Mouse (Mus musculus) MEL (cell line): ENCODE results near the gene Tlr6. TPM values are rescaled to one million over a fixed set of nuclear protein-coding genes. Genes with fewer than 3 reads are reported as not detected.

Source experiments
- DNase-seq: peaks from one replicate; pipeline ENCODE4 v3.0.0; 2011; ENCODE audit warnings: low read depth, low spot score
- H3K27ac ChIP-seq: 2 replicates; pipeline ENCODE4 v1.5.1; 2012; ENCODE audit warnings: low read depth, mild to moderate bottlenecking, control low read depth, low read length, moderate library complexity; ENCODE audit not compliant: control insufficient read depth
- H3K27me3 ChIP-seq, 2 experiments: fragments of 150-350 bp in 1 of 2; sonication (generic) in 1 of 2; 2 replicates each; pipeline ENCODE4 v1.6.1; 2012; ENCODE audit warnings: low read length in 2 of 2, mild to moderate bottlenecking in 2 of 2, improper control_type of control experiment in 1 of 2, moderate library complexity in 1 of 2; ENCODE audit not compliant: insufficient read depth in 2 of 2, control insufficient read depth in 1 of 2
- H3K36me3 ChIP-seq, 2 experiments: 2 replicates each; pipeline ENCODE4 v1.6.1; 2012 to 2014; ENCODE audit warnings: low read length in 2 of 2, improper control_type of control experiment in 1 of 2, inconsistent platforms in 1 of 2, mild to moderate bottlenecking in 1 of 2; ENCODE audit not compliant: insufficient read depth in 2 of 2, control insufficient read depth in 1 of 2
- H3K4me1 ChIP-seq, 2 experiments: fragments of 150-350 bp in 1 of 2; sonication (generic) in 1 of 2; 2 replicates each; pipeline ENCODE4 v1.6.1; 2012; ENCODE audit warnings: low read length in 2 of 2, improper control_type of control experiment in 1 of 2, mild to moderate bottlenecking in 1 of 2; ENCODE audit not compliant: insufficient read depth in 2 of 2, control insufficient read depth in 1 of 2
- H3K4me3 ChIP-seq, 2 experiments: fragments of 150-350 bp in 1 of 2; sonication (generic) in 1 of 2; 2 replicates each; pipeline ENCODE4 v1.5.1; 2012; ENCODE audit warnings: low read depth in 2 of 2, low read length in 2 of 2, mild to moderate bottlenecking in 2 of 2, moderate library complexity in 2 of 2, control low read depth in 1 of 2, improper control_type of control experiment in 1 of 2; ENCODE audit not compliant: control insufficient read depth in 1 of 2, insufficient read depth in 1 of 2
- H3K79me2 ChIP-seq: 2 replicates; pipeline ENCODE4 v1.6.1; 2012; ENCODE audit warnings: mild to moderate bottlenecking, low read length, moderate library complexity; ENCODE audit not compliant: control insufficient read depth, poor library complexity, insufficient read depth
- H3K9ac ChIP-seq: 2 replicates; pipeline ENCODE4 v1.6.1; 2012; ENCODE audit warnings: low read depth, mild to moderate bottlenecking, control low read depth, low read length, moderate library complexity; ENCODE audit not compliant: control insufficient read depth, poor library complexity, severe bottlenecking
- H3K9me3 ChIP-seq: fragments of 150-350 bp; sonication (generic); replicated peaks from 2 replicates; pipeline ENCODE4 v1.6.1; 2012; ENCODE audit warnings: mild to moderate bottlenecking, low read length, improper control_type of control experiment, moderate library complexity; ENCODE audit not compliant: insufficient read depth
- CTCF ChIP-seq, 3 experiments: IDR thresholded peaks in 2 of 3; conservative IDR thresholded peaks in 1 of 3; 2 replicates each; pipeline ENCODE4 v1.5.1; 2011 to 2012; ENCODE audit warnings: low read length in 3 of 3, low read depth in 2 of 3, mild to moderate bottlenecking in 2 of 3, improper control_type of control experiment in 1 of 3, inconsistent platforms in 1 of 3, mixed read lengths in 1 of 3, moderate library complexity in 1 of 3; ENCODE audit not compliant: control insufficient read depth in 1 of 3, insufficient read depth in 1 of 3, poor library complexity in 1 of 3, severe bottlenecking in 1 of 3
- EP300 ChIP-seq, 2 experiments: IDR thresholded peaks; 2 replicates each; pipeline ENCODE4 v1.6.1; 2011; ENCODE audit warnings: improper control_type of control experiment in 2 of 2, low read length in 2 of 2, low read depth in 1 of 2, mild to moderate bottlenecking in 1 of 2
- ETS1 ChIP-seq: IDR thresholded peaks from 2 replicates; pipeline ENCODE4 v1.6.1; 2012; ENCODE audit warnings: low read depth, mild to moderate bottlenecking, inconsistent platforms, low read length, improper control_type of control experiment, moderate library complexity
- GABPA ChIP-seq: IDR thresholded peaks from 2 replicates; pipeline ENCODE4 v1.6.1; 2012; ENCODE audit warnings: low read depth, mild to moderate bottlenecking, inconsistent platforms, low read length, improper control_type of control experiment, moderate library complexity
- HCFC1 ChIP-seq: IDR thresholded peaks from 2 replicates; pipeline ENCODE4 v1.6.1; 2012; ENCODE audit warnings: low read depth, mild to moderate bottlenecking, inconsistent platforms, low read length, improper control_type of control experiment, moderate library complexity
- JUND ChIP-seq: IDR thresholded peaks from 2 replicates; pipeline ENCODE4 v1.6.1; 2011; ENCODE audit warnings: low read depth, mild to moderate bottlenecking, improper control_type of control experiment, low read length
- KAT2A ChIP-seq: conservative IDR thresholded peaks from 2 replicates; pipeline ENCODE4 v1.6.1; 2012; ENCODE audit warnings: low read depth, low read length, improper control_type of control experiment, inconsistent platforms
- MAFK ChIP-seq: IDR thresholded peaks from 2 replicates; pipeline ENCODE4 v1.6.1; 2011; ENCODE audit warnings: low read depth, mild to moderate bottlenecking, low read length, improper control_type of control experiment, borderline replicate concordance
- MXI1 ChIP-seq: IDR thresholded peaks from 2 replicates; pipeline ENCODE4 v1.6.1; 2011; ENCODE audit warnings: mild to moderate bottlenecking, low read depth, low read length, improper control_type of control experiment
- MYB ChIP-seq: IDR thresholded peaks from 2 replicates; pipeline ENCODE4 v1.6.1; 2011; ENCODE audit warnings: mild to moderate bottlenecking, low read depth, low read length, improper control_type of control experiment
- MYC ChIP-seq: IDR thresholded peaks from 2 replicates; pipeline ENCODE4 v1.6.1; 2011; ENCODE audit warnings: low read depth, mild to moderate bottlenecking, low read length, improper control_type of control experiment, moderate library complexity
- NELFE ChIP-seq: IDR thresholded peaks from 2 replicates; pipeline ENCODE4 v1.6.1; 2011; ENCODE audit warnings: low read depth, low read length, improper control_type of control experiment
- NRF1 ChIP-seq: IDR thresholded peaks from 2 replicates; pipeline ENCODE4 v1.6.1; 2014; ENCODE audit warnings: low read depth, mild to moderate bottlenecking, inconsistent platforms, low read length, improper control_type of control experiment, moderate library complexity; ENCODE audit not compliant: poor library complexity, insufficient read depth, severe bottlenecking
- POLR2A ChIP-seq, 2 experiments: IDR thresholded peaks; 2 replicates each; pipeline ENCODE4 v1.6.1; 2011 to 2012; ENCODE audit warnings: low read length in 2 of 2, mild to moderate bottlenecking in 2 of 2, control low read depth in 1 of 2, improper control_type of control experiment in 1 of 2, low read depth in 1 of 2, moderate library complexity in 1 of 2; ENCODE audit not compliant: control insufficient read depth in 1 of 2, insufficient read depth in 1 of 2, poor library complexity in 1 of 2
- RAD21 ChIP-seq: IDR thresholded peaks from 2 replicates; pipeline ENCODE4 v1.6.1; 2011; ENCODE audit warnings: mild to moderate bottlenecking, low read depth, low read length, improper control_type of control experiment
- RCOR1 ChIP-seq: IDR thresholded peaks from 2 replicates; pipeline ENCODE4 v1.6.1; 2012; ENCODE audit warnings: low read depth, mild to moderate bottlenecking, inconsistent platforms, low read length, improper control_type of control experiment
- TAL1 ChIP-seq: IDR thresholded peaks from 2 replicates; pipeline ENCODE4 v1.6.1; 2012; ENCODE audit warnings: mild to moderate bottlenecking, inconsistent platforms, low read length, moderate library complexity, mixed read lengths
- TBP ChIP-seq: IDR thresholded peaks from 2 replicates; pipeline ENCODE4 v1.8.0; 2011; ENCODE audit warnings: low read depth, low read length, improper control_type of control experiment
- TCF12 ChIP-seq: IDR thresholded peaks from 2 replicates; pipeline ENCODE4 v1.6.1; 2014; ENCODE audit warnings: low read depth, mild to moderate bottlenecking, inconsistent platforms, low read length, improper control_type of control experiment, moderate library complexity
- ZKSCAN1 ChIP-seq: IDR thresholded peaks from 2 replicates; pipeline ENCODE4 v1.6.1; 2012; ENCODE audit warnings: low read depth, mild to moderate bottlenecking, inconsistent platforms, low read length, improper control_type of control experiment, moderate library complexity
- ZNF384 ChIP-seq: IDR thresholded peaks from 2 replicates; pipeline ENCODE4 v1.6.1; 2012; ENCODE audit warnings: low read depth, mild to moderate bottlenecking, inconsistent platforms, low read length, improper control_type of control experiment
- polyA plus RNA-seq, 2 experiments: library from polyadenylated mRNA; stranded (reverse) in 1 of 2; unstranded in 1 of 2; fragments of >175 nt in 1 of 2; fragments of >200 nt in 1 of 2; gene quantifications; 2 replicates each; pipeline versions ENCODE4 v1.2.1 to v1.2.4; 2012; ENCODE audit warnings: low replicate concordance in 2 of 2, low read depth in 1 of 2; ENCODE audit not compliant: insufficient read length in 2 of 2, insufficient read depth in 1 of 2, missing spikeins in 1 of 2
- total RNA-seq: library from RNA; depleted of rRNA; stranded (reverse); fragments of 300-350 nt; gene quantifications from 2 replicates; pipeline ENCODE4 v1.2.3, GENCODE M21; 2012

The Tlr6 gene
- total and polyA plus RNA-seq, 3 experiments = 0.19 to 0.36 TPM; not detected in 1

- Histone ChIP-seq H3K79me2 (no peaks in the 10 kb centered on the region), H3K9ac (no peak overlapping the region), H3K4me1 (no peaks in the 10 kb centered on the region), H3K27me3 (no peaks in the 10 kb centered on the region; a peak in 1 of 4 replicates), H3K9me3 (no peaks in the 10 kb centered on the region), H3K27ac (no peak overlapping the region), H3K36me3 (no peaks in the 10 kb centered on the region), H3K4me3 (no peak overlapping the region)
- TF ChIP-seq RAD21 = no peak
- TF ChIP-seq MYB = no peak
- TF ChIP-seq HCFC1 = no peak
- no peak for TF ChIP-seq TAL1
- TF ChIP-seq EP300 (IDR thresholded peaks at IDR 0.05; ENCODE audit: low read depth in 1 of 2, low read length in 2 of 2) = no peak
- no peak for TF ChIP-seq CTCF (IDR thresholded peaks at IDR 0.05 in 2 of 3, conservative IDR thresholded peaks at IDR 0.05 in 1 of 3; ENCODE audit: control insufficient read depth in 1 of 3, insufficient read depth in 1 of 3, low read depth in 2 of 3, low read length in 3 of 3, poor library complexity in 1 of 3, severe bottlenecking in 1 of 3)
- TF ChIP-seq ZKSCAN1 = no peak
- TF ChIP-seq ZNF384 = no peak
- no peak for TF ChIP-seq MAFK
- no peak for TF ChIP-seq MXI1
- no peak for TF ChIP-seq POLR2A (IDR thresholded peaks at IDR 0.05; ENCODE audit: control insufficient read depth in 1 of 2, insufficient read depth in 1 of 2, low read depth in 1 of 2, low read length in 2 of 2, poor library complexity in 1 of 2)
- TF ChIP-seq RCOR1 = no peak
- no peak for TF ChIP-seq NRF1
- DNase-seq = no peak
These were observed 51.2 kb downstream of the Tlr6 start for GRCm38 (mm10) chr5:64908585-64909284.

DNA sequence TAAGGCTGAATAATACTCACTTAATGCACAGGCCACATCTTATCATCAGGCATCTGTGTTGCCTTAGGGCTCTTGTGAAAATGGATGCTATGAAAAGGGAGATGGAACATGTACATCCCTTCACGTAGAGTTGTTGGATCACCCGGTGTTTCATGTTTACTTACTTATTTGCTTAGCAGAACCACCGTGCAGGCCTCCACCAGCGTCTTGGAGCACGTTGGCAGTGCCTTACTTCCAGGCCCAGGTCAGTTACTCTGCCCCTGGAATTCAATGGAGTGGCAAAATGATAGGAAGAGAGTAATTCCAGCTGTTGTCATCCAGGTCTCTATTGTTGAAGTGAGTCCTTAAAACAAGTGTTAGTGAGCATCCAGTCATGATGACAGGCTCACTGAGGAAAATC lies 52.0 kb downstream of the Tlr6 start:
- no peak for DNase-seq
- Histone ChIP-seq H3K9me3 (no peaks in the 10 kb centered on the region), H3K79me2 (no peaks in the 10 kb centered on the region), H3K4me3 (no peak overlapping the region), H3K9ac (no peak overlapping the region), H3K27me3 (no peaks in the 10 kb centered on the region; a peak in 1 of 4 replicates), H3K36me3 (no peaks in the 10 kb centered on the region), H3K27ac (no peak overlapping the region)
- TF ChIP-seq TBP (no peak), TAL1 (no peak), NRF1 (no peak), ETS1 (no peak), EP300 (IDR thresholded peaks at IDR 0.05; ENCODE audit: low read depth in 1 of 2, low read length in 2 of 2) (no peak), GABPA (no peak), MYB (no peak), MYC (no peak), MAFK (no peak), POLR2A (IDR thresholded peaks at IDR 0.05; ENCODE audit: control insufficient read depth in 1 of 2, insufficient read depth in 1 of 2, low read depth in 1 of 2, low read length in 2 of 2, poor library complexity in 1 of 2) (no peak), KAT2A (no peak), JUND (no peak), NELFE (no peak), RCOR1 (no peak), TCF12 (no peak)
- TF ChIP-seq, all 39 proteins: peak for 0
- no peaks in the 10 kb centered on the region for H3K4me1 ChIP-seq
